Mouse (Mus musculus): ENCODE data around the gene Mri1. TPM values are rescaled to one million over a fixed set of nuclear protein-coding genes. Genes with fewer than 3 reads are reported as not detected.

The Mri1 gene
- polyA plus RNA-seq, 1 experiment from 2014 or later, result 51.2 TPM

GRCm38 (mm10) chr8:84249257-84250170 lies 7.6 kb downstream of the Mri1 start, which contains the start of gene D8Ertd738e:
Gene D8Ertd738e, minus strand, starts transcription at chr8:84249719.
- 5% methylated on average over 52 of the region's 52 CpGs for WGBS
- no peaks in the 10 kb centered on the region for H3K27me3 ChIP-seq (ENCODE audit: control insufficient read depth, insufficient read depth, low read length)
- H3K4me3 ChIP-seq (ENCODE audit: low read depth, low read length), result peak within 1 kb of the TSS; percentile 69
- DNase-seq (ENCODE audit: low spot score), result peak; percentile 94
- no peak within 1 kb of the TSS for H3K27ac ChIP-seq (ENCODE audit: low read depth, low read length)
- no peaks in the 10 kb centered on the region for H3K4me1 ChIP-seq (replicated peaks; ENCODE audit: control insufficient read depth, insufficient read depth, low read length)
- ATAC-seq (ENCODE audit: low FRiP score), result peak; percentile 92
- peaks cover 19% of the 10 kb centered on the region for H3K36me3 ChIP-seq (ENCODE audit: control insufficient read depth, insufficient read depth, low read length)
- H3K9me3 ChIP-seq (ENCODE audit: control insufficient read depth, low read length), result no peaks in the 10 kb centered on the region
- peak within 1 kb of the TSS; percentile 66 for H3K9ac ChIP-seq (ENCODE audit: low read depth, low read length)
- peak within 1 kb of the TSS; percentile 65 for H3K4me2 ChIP-seq (replicated peaks; ENCODE audit: low read depth, low read length)

DNA sequence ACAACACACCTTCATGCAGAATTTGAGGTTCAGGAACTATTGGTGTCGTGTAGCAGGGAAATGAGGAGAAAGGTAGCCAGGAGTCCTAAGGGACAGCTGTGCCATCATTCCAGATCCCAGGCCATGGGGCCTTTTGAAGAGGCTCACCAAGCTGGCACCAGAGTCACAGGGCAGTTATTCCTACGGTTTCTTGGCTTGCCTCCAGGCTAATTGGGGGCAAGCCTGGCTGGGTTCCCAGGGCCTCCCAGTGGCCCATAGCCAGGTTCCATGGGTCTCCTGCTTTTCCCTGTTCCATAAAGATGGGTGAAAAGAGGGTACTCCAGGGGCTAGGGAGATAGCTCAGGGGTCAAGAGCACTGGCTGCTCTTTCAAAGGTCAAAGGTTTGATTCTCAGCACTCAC lies 15.3 kb downstream of the Mri1 start:
- Histone ChIP-seq H3K4me3 (ENCODE audit: low read depth, low read length) (no peak overlapping the region), H3K27ac (ENCODE audit: low read depth, low read length) (no peak overlapping the region), H3K27me3 (ENCODE audit: control insufficient read depth, insufficient read depth, low read length) (no peaks in the 10 kb centered on the region), H3K4me1 (replicated peaks; ENCODE audit: control insufficient read depth, insufficient read depth, low read length) (no peaks in the 10 kb centered on the region), H3K9me3 (ENCODE audit: control insufficient read depth, low read length) (no peaks in the 10 kb centered on the region), H3K9ac (ENCODE audit: low read depth, low read length) (no peak overlapping the region), H3K4me2 (replicated peaks; ENCODE audit: low read depth, low read length) (no peak overlapping the region), H3K36me3 (ENCODE audit: control insufficient read depth, insufficient read depth, low read length) (peaks cover 13% of the 10 kb centered on the region)
- 71% methylated on average over 2 of the region's 2 CpGs for WGBS
- DNase-seq (ENCODE audit: low spot score) (no peak), ATAC-seq (ENCODE audit: low FRiP score) (no peak)

DNA sequence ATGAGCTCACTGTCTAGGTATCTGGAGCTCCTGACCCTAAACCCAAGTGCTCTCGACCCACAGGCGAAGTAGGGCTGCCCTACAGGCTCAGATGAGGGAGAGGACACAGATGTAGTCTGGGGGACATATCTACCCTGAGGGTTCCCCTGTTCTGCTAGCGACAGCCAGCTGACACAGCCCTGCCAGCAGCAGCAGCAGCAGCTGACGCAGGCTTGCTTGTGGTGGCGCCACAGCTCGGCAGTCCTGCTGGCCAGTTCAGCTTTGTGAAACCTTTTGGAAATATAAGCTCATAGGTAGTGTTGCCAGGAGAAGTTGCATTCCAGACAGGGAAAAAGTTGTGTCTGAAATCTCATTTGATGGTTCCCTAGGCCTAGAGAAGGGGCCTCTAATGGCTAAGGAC lies 16.0 kb downstream of the Mri1 start:
- no peaks in the 10 kb centered on the region for H3K9me3 ChIP-seq (ENCODE audit: control insufficient read depth, low read length)
- ATAC-seq (ENCODE audit: low FRiP score), result no peak
- WGBS, result 69% methylated on average over 6 of the region's 6 CpGs

DNA sequence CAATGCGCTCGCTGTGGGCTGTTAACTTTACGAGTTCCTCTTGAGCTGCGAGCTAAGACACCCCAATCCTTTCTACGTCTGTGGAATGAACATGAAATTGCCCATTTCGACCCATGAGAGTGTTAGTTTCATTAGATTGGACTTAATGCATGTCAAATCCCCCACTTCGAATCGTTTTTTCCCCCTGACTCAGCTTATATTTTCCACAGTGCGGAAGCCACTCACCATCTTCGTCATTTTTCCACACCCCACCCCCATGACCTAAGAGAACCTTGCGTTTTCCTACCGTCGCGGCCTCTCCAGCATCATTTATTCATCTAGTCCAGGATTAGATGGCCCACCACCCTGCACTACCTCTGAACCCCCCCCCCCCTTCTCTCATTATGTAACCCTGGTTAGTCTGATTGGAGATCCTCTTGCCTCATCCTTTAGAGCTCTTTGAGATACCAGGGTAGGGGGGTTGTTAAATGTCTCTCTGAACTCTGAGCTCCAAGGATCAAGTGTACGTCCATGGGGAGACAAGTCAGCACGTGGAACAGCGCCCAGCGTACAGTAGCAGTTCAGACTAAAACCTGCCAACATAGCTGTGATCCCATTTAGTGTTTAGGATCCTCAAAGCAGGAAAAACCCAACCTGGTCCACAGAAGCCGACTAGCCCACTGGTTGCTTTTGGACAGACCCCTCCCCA lies 19.4 kb downstream of the Mri1 start:
- peaks cover 2% of the 10 kb centered on the region for H3K4me1 ChIP-seq (replicated peaks; ENCODE audit: control insufficient read depth, insufficient read depth, low read length)
- H3K36me3 ChIP-seq (ENCODE audit: control insufficient read depth, insufficient read depth, low read length), result peaks cover 2% of the 10 kb centered on the region; the same call in 1 of the 2 replicates
- peak overlapping the region; percentile 75 for H3K4me2 ChIP-seq (replicated peaks; ENCODE audit: low read depth, low read length)
- peak overlapping the region; percentile 49 for H3K4me3 ChIP-seq (ENCODE audit: low read depth, low read length)
- ATAC-seq (ENCODE audit: low FRiP score), result peak; percentile 25
- no peaks in the 10 kb centered on the region for H3K9me3 ChIP-seq (ENCODE audit: control insufficient read depth, low read length)
- WGBS, result 23% methylated on average over 19 of the region's 19 CpGs
- peak overlapping the region; percentile 79 for H3K27ac ChIP-seq (ENCODE audit: low read depth, low read length)
- H3K27me3 ChIP-seq (ENCODE audit: control insufficient read depth, insufficient read depth, low read length), result no peaks in the 10 kb centered on the region
- no peak for DNase-seq (ENCODE audit: low spot score)
- H3K9ac ChIP-seq (ENCODE audit: low read depth, low read length), result peak overlapping the region; percentile 67

More for the DNA sequence above, 16.0 kb downstream of the Mri1 start:
- Histone ChIP-seq H3K4me3 (ENCODE audit: low read depth, low read length) (no peak overlapping the region), H3K9ac (ENCODE audit: low read depth, low read length) (no peak overlapping the region), H3K4me1 (replicated peaks; ENCODE audit: control insufficient read depth, insufficient read depth, low read length) (no peaks in the 10 kb centered on the region), H3K4me2 (replicated peaks; ENCODE audit: low read depth, low read length) (no peak overlapping the region), H3K36me3 (ENCODE audit: control insufficient read depth, insufficient read depth, low read length) (peaks cover 8% of the 10 kb centered on the region), H3K27me3 (ENCODE audit: control insufficient read depth, insufficient read depth, low read length) (no peaks in the 10 kb centered on the region), H3K27ac (ENCODE audit: low read depth, low read length) (no peak overlapping the region)
- no peak for DNase-seq (ENCODE audit: low spot score)

DNA sequence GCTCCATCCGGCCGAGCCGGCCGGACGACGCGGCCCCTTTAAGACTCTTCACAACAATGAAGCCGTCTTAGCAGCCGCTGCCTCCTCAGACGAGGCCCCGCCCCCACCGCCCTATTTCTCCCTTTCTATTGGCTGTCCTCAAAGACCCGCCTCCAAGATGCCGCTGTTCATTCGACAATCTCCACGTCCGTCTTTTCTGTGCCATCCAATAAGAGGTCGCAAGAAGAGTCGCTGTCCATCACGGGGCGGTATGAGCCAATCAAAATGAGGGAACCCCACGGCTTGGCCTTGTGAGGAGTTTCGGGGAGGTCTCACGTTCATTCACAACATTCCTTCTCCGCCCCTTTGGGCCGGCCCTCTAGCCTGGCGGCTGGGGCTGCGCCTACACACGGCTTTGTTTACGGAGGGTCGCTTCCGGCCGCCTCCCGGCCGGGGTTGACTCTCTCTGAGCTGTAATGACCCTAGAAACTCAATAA lies 20.1 kb downstream of the Mri1 start, which contains the start of gene Zswim4:
Gene Zswim4 (minus strand): TSS at position 58 of the 476 bp plus-strand sequence.
- H3K27me3 ChIP-seq (ENCODE audit: control insufficient read depth, insufficient read depth, low read length), result no peaks in the 10 kb centered on the region
- H3K27ac ChIP-seq (ENCODE audit: low read depth, low read length), result peak within 1 kb of the TSS; percentile 79
- ATAC-seq (ENCODE audit: low FRiP score) (peak; percentile 99), DNase-seq (ENCODE audit: low spot score) (peak; percentile 99)
- no peaks in the 10 kb centered on the region for H3K9me3 ChIP-seq (ENCODE audit: control insufficient read depth, low read length)
- peaks cover 2% of the 10 kb centered on the region; the same call in 1 of the 2 replicates for H3K36me3 ChIP-seq (ENCODE audit: control insufficient read depth, insufficient read depth, low read length)
- peaks cover 2% of the 10 kb centered on the region for H3K4me1 ChIP-seq (replicated peaks; ENCODE audit: control insufficient read depth, insufficient read depth, low read length)
- WGBS, result under 1% methylated on average over 35 of the region's 35 CpGs
- H3K4me2 ChIP-seq (replicated peaks; ENCODE audit: low read depth, low read length), result peak within 1 kb of the TSS; percentile 89
- H3K4me3 ChIP-seq (ENCODE audit: low read depth, low read length), result peak within 1 kb of the TSS; percentile 97
- H3K9ac ChIP-seq (ENCODE audit: low read depth, low read length), result peak within 1 kb of the TSS; percentile 97

DNA sequence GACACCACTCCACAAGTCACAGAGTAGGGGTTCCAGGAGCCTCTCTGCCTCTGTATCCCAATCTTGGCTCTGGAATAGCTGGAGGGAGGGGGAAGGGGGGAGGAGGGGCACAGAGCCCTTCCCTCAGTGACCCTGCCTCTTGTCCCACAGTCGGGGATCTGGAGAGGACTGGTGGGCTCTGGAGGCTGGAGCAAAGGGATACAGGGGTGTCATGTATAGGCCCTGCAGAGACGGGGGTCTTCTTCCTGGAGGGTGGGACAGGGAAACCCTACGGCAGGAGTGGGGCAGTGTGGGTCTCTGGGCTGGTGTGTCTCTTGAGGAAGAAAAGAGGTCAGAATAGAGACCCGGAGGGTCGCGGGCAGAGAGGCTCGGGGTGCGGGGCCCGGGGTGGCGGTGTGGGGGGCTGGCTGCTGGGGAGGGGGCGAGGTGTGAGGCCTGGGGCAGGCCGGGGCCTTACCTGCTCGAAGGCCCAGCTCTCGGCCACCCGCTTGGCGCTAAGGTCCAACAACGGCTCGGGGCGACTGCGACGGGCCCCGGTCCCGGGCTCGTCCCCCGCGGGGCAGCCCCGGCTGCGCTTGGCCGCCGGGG lies 20.6 kb downstream of the Mri1 start:
- Histone ChIP-seq H3K36me3 (ENCODE audit: control insufficient read depth, insufficient read depth, low read length) (peaks cover 2% of the 10 kb centered on the region; the same call in 1 of the 2 replicates), H3K4me2 (replicated peaks; ENCODE audit: low read depth, low read length) (peak overlapping the region; percentile 89), H3K9ac (ENCODE audit: low read depth, low read length) (peak overlapping the region; percentile 97), H3K4me3 (ENCODE audit: low read depth, low read length) (peak overlapping the region; percentile 97), H3K4me1 (replicated peaks; ENCODE audit: control insufficient read depth, insufficient read depth, low read length) (peaks cover 2% of the 10 kb centered on the region), H3K9me3 (ENCODE audit: control insufficient read depth, low read length) (no peaks in the 10 kb centered on the region), H3K27ac (ENCODE audit: low read depth, low read length) (peak overlapping the region; percentile 63), H3K27me3 (ENCODE audit: control insufficient read depth, insufficient read depth, low read length) (no peaks in the 10 kb centered on the region)
- DNase-seq (ENCODE audit: low spot score), result peak; percentile 33
- ATAC-seq (ENCODE audit: low FRiP score), result peak; percentile 52
- 0% methylated on average over 23 of the region's 30 CpGs for WGBS

DNA sequence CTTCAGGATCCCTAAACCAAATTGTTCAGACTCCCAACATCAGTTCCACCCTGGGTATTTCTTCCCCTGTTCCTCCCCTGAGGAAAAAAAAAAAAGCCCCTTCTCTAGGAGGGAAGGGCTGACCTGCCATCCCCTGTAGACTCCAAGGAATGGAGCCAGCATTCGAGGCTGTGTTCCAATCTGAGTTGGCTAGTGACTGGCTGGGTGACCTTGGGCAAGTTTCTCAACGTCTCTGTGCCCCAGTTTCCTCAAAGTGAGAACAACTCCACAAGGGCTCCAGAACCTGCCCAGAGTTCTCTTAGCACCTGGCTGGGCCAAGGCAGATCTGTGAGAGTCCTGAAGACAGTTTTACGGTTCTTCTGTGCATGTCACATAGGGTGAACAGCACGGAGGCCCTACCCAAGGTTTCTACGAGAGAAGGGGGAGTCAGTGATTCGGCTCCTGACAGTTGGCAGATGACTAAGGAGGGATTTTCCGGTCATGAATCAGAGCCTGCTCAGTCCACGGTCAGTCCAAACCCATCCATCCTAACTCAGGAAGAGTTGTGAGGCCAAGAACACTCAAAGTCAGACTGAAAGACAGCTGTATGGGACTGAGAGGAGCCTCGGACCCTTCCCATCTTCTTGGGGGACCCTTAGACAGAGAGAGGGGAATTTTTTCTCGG lies 21.2 kb downstream of the Mri1 start:
- ATAC-seq (ENCODE audit: low FRiP score), result no peak
- H3K27ac ChIP-seq (ENCODE audit: low read depth, low read length), result no peak overlapping the region
- no peaks in the 10 kb centered on the region for H3K27me3 ChIP-seq (ENCODE audit: control insufficient read depth, insufficient read depth, low read length)
- peak overlapping the region; percentile 89 for H3K4me2 ChIP-seq (replicated peaks; ENCODE audit: low read depth, low read length)
- no peaks in the 10 kb centered on the region for H3K9me3 ChIP-seq (ENCODE audit: control insufficient read depth, low read length)
- H3K4me1 ChIP-seq (replicated peaks; ENCODE audit: control insufficient read depth, insufficient read depth, low read length), result peaks cover 2% of the 10 kb centered on the region
- H3K4me3 ChIP-seq (ENCODE audit: low read depth, low read length), result peak overlapping the region; percentile 97
- peak overlapping the region; percentile 97 for H3K9ac ChIP-seq (ENCODE audit: low read depth, low read length)
- H3K36me3 ChIP-seq (ENCODE audit: control insufficient read depth, insufficient read depth, low read length), result peaks cover 2% of the 10 kb centered on the region; the same call in 1 of the 2 replicates
- WGBS, result 40% methylated on average over 10 of the region's 10 CpGs
- DNase-seq (ENCODE audit: low spot score), result no peak

- Histone ChIP-seq H3K27me3 (ENCODE audit: control insufficient read depth, insufficient read depth, low read length) (no peaks in the 10 kb centered on the region), H3K9me3 (ENCODE audit: control insufficient read depth, low read length) (no peaks in the 10 kb centered on the region), H3K4me2 (replicated peaks; ENCODE audit: low read depth, low read length) (no peak overlapping the region), H3K36me3 (ENCODE audit: control insufficient read depth, insufficient read depth, low read length) (peaks cover 7% of the 10 kb centered on the region; the same call in 1 of the 2 replicates), H3K4me1 (replicated peaks; ENCODE audit: control insufficient read depth, insufficient read depth, low read length) (peaks cover 2% of the 10 kb centered on the region), H3K4me3 (ENCODE audit: low read depth, low read length) (no peak overlapping the region), H3K27ac (ENCODE audit: low read depth, low read length) (no peak overlapping the region), H3K9ac (ENCODE audit: low read depth, low read length) (no peak overlapping the region)
- no peak for DNase-seq (ENCODE audit: low spot score)
- 90% methylated on average over 2 of the region's 2 CpGs for WGBS
- no peak for ATAC-seq (ENCODE audit: low FRiP score)
Observed at GRCm38 (mm10) chr8:84233055-84233454, 24.1 kb downstream of the Mri1 start.
